Mouse (Mus musculus): ENCODE results near the gene Cnbp. TPM values are rescaled to one million over a fixed set of nuclear protein-coding genes. Genes with fewer than 3 reads are reported as not detected.
A peak's percentile ranks its signal among the peaks of the same experiment; 100 is the strongest.

Gene Cnbp
- polyA plus RNA-seq (2015; fragmentation: Nextera tagmentation; extraction: Ambion mirVana), result 533 and 548 TPM in 2 replicates

DNA sequence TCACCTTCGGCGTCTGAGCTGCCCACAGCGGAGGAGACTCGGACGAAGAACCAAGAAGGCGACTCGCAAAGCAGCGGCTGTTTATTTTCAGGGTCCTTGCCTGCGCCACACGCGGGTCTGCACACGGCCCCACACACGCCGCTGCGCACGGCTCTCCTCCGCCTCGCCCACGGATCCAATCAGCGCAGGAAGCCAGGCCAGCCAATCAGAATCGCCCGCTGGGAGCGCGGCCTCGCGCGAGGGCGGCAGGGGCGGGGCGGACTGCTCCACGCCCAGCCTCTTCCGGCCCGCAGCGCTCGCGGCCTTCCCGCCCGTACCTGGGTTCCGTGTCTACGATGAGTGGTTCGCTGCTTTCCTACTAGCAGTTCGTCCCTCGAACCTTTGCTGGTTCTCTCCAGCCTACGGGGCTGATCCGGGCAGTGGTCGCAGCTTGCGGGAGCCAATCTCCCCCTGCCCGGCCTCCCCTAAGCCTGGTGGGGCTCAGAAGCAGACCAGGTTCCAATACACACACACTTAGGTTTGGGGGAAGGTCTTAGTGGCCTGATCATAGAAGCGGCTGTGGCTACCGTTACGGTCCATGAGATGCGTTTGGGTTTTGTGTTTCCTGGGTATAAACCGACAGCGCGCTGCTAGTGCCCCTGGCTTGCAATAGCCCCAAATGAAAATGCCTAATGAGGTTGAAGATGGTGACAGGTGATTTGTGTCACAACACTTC, at the start of gene Cnbp:
Gene Cnbp (minus strand): TSS at position 207 of the 715 bp plus-strand sequence.
- peak within 1 kb of the TSS; percentile 98 for H3K9ac ChIP-seq (ENCODE audit: low read depth, low read length)
- H3K4me3 ChIP-seq (ENCODE audit: low read length), result peak within 1 kb of the TSS; percentile 65
- WGBS, result under 1% methylated on average over 55 of the region's 55 CpGs
- no peaks in the 10 kb centered on the region for H3K9me3 ChIP-seq (ENCODE audit: control insufficient read depth, low read length)
- H3K4me1 ChIP-seq (ENCODE audit: control insufficient read depth, insufficient read depth, low read depth, low read length), result peaks cover 26% of the 10 kb centered on the region
- peak within 1 kb of the TSS; percentile 85 for H3K27ac ChIP-seq (ENCODE audit: low read depth, low read length)
- peak within 1 kb of the TSS; percentile 93 for H3K4me2 ChIP-seq (ENCODE audit: low read length)
- peak; percentile 99 for ATAC-seq
- no peaks in the 10 kb centered on the region for H3K27me3 ChIP-seq (replicated peaks; ENCODE audit: control insufficient read depth, insufficient read depth, low read length)
- no peaks in the 10 kb centered on the region for H3K36me3 ChIP-seq (ENCODE audit: control insufficient read depth, insufficient read depth, low read length)

- 93% methylated on average over 10 of the region's 10 CpGs for WGBS
- no peaks in the 10 kb centered on the region for H3K9me3 ChIP-seq (ENCODE audit: control insufficient read depth, low read length)
- no peak overlapping the region for H3K4me2 ChIP-seq (ENCODE audit: low read length)
- H3K9ac ChIP-seq (ENCODE audit: low read depth, low read length), result no peak overlapping the region
- no peak for ATAC-seq
- H3K4me1 ChIP-seq (ENCODE audit: control insufficient read depth, insufficient read depth, low read depth, low read length), result no peaks in the 10 kb centered on the region
- no peak overlapping the region for H3K27ac ChIP-seq (ENCODE audit: low read depth, low read length)
- no peak overlapping the region for H3K4me3 ChIP-seq (ENCODE audit: low read length)
- no peaks in the 10 kb centered on the region for H3K27me3 ChIP-seq (replicated peaks; ENCODE audit: control insufficient read depth, insufficient read depth, low read length)
- H3K36me3 ChIP-seq (ENCODE audit: control insufficient read depth, insufficient read depth, low read length), result peaks cover 49% of the 10 kb centered on the region
These were observed 47.1 kb upstream of the Cnbp start for GRCm38 (mm10) chr6:87898028-87898427.

- H3K36me3 ChIP-seq (ENCODE audit: control insufficient read depth, insufficient read depth, low read length), result peaks cover 39% of the 10 kb centered on the region
- WGBS, result 71% methylated on average over 7 of the region's 7 CpGs
- H3K4me3 ChIP-seq (ENCODE audit: low read length), result no peak overlapping the region
- H3K4me1 ChIP-seq (ENCODE audit: control insufficient read depth, insufficient read depth, low read depth, low read length), result peaks cover 1% of the 10 kb centered on the region
- no peaks in the 10 kb centered on the region for H3K9me3 ChIP-seq (ENCODE audit: control insufficient read depth, low read length)
- peak; percentile 48; the same call in 1 of the 2 replicates for ATAC-seq
- H3K27ac ChIP-seq (ENCODE audit: low read depth, low read length), result no peak overlapping the region
- H3K27me3 ChIP-seq (replicated peaks; ENCODE audit: control insufficient read depth, insufficient read depth, low read length), result no peaks in the 10 kb centered on the region
- H3K9ac ChIP-seq (ENCODE audit: low read depth, low read length), result no peak overlapping the region
- H3K4me2 ChIP-seq (ENCODE audit: low read length), result no peak overlapping the region
These were observed 43.0 kb upstream of the Cnbp start for GRCm38 (mm10) chr6:87893931-87894330.

DNA sequence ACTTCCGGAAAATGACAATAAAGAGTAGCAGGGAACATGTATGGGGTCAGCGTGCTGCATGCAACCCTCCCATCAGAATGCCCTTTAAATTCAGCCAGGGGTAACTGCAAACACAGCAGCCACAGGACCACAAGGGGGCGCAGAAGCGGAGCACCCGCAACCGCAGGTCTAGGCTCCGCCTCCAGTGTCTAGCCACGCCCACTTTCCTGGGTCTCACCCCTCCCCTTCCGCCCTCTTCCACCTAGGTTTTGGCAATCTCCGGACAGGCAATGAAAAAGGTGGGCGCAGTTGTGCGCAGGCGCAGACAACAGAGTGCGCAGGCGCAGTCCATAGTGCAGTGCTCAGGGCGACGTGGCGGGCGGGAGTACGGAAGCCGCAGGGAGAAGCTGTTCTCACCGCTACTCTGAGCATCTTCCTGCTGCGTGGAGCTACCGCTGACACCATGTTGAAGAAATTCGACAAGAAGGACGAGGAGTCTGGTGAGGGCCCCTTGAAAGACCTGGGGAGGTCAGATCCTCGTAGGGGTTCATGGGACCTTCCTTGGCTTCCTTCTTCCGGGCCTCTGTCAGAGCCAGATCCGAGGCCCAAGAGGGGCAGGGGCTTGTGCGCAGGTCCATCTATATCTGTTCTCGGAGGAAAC, 36.8 kb upstream of the Cnbp start, which contains the start of gene Copg1:
Gene Copg1 (plus strand): TSS at position 221 of the 640 bp plus-strand sequence.
- ATAC-seq, result peak; percentile 96
- WGBS, result under 1% methylated on average over 31 of the region's 31 CpGs

GRCm38 (mm10) chr6:87886721-87887120, 35.8 kb upstream of the Cnbp start:
- H3K9ac ChIP-seq (ENCODE audit: low read depth, low read length), result no peak overlapping the region
- H3K4me1 ChIP-seq (ENCODE audit: control insufficient read depth, insufficient read depth, low read depth, low read length), result peaks cover 10% of the 10 kb centered on the region
- WGBS, result 89% methylated on average over 1 of the region's 1 CpGs
- no peak for ATAC-seq
- H3K27ac ChIP-seq (ENCODE audit: low read depth, low read length), result no peak overlapping the region
- no peaks in the 10 kb centered on the region for H3K27me3 ChIP-seq (replicated peaks; ENCODE audit: control insufficient read depth, insufficient read depth, low read length)
- H3K4me3 ChIP-seq (ENCODE audit: low read length), result no peak overlapping the region
- no peaks in the 10 kb centered on the region for H3K9me3 ChIP-seq (ENCODE audit: control insufficient read depth, low read length)
- peaks cover 12% of the 10 kb centered on the region for H3K36me3 ChIP-seq (ENCODE audit: control insufficient read depth, insufficient read depth, low read length)
- no peak overlapping the region for H3K4me2 ChIP-seq (ENCODE audit: low read length)

More for the DNA sequence above, 36.8 kb upstream of the Cnbp start, which contains the start of gene Copg1:
- peak within 1 kb of the TSS; percentile 68 for H3K9ac ChIP-seq (ENCODE audit: low read depth, low read length)
- peak within 1 kb of the TSS; percentile 82 for H3K4me2 ChIP-seq (ENCODE audit: low read length)
- H3K27ac ChIP-seq (ENCODE audit: low read depth, low read length), result peak within 1 kb of the TSS; percentile 63
- no peaks in the 10 kb centered on the region for H3K27me3 ChIP-seq (replicated peaks; ENCODE audit: control insufficient read depth, insufficient read depth, low read length)
- no peaks in the 10 kb centered on the region for H3K9me3 ChIP-seq (ENCODE audit: control insufficient read depth, low read length)
- H3K4me3 ChIP-seq (ENCODE audit: low read length), result peak within 1 kb of the TSS; percentile 79
- H3K4me1 ChIP-seq (ENCODE audit: control insufficient read depth, insufficient read depth, low read depth, low read length), result peaks cover 10% of the 10 kb centered on the region
- H3K36me3 ChIP-seq (ENCODE audit: control insufficient read depth, insufficient read depth, low read length), result peaks cover 14% of the 10 kb centered on the region

GRCm38 (mm10) chr6:87882816-87883215, 31.9 kb upstream of the Cnbp start:
- WGBS, result 44% methylated on average over 4 of the region's 4 CpGs
- no peak overlapping the region for H3K27ac ChIP-seq (ENCODE audit: low read depth, low read length)
- H3K9me3 ChIP-seq (ENCODE audit: control insufficient read depth, low read length), result no peaks in the 10 kb centered on the region
- no peak overlapping the region for H3K4me3 ChIP-seq (ENCODE audit: low read length)
- H3K36me3 ChIP-seq (ENCODE audit: control insufficient read depth, insufficient read depth, low read length), result no peaks in the 10 kb centered on the region
- H3K27me3 ChIP-seq (replicated peaks; ENCODE audit: control insufficient read depth, insufficient read depth, low read length), result no peaks in the 10 kb centered on the region
- peak; percentile 31; the same call in 1 of the 2 replicates for ATAC-seq
- H3K9ac ChIP-seq (ENCODE audit: low read depth, low read length), result no peak overlapping the region
- H3K4me2 ChIP-seq (ENCODE audit: low read length), result no peak overlapping the region
- peaks cover 3% of the 10 kb centered on the region for H3K4me1 ChIP-seq (ENCODE audit: control insufficient read depth, insufficient read depth, low read depth, low read length)

DNA sequence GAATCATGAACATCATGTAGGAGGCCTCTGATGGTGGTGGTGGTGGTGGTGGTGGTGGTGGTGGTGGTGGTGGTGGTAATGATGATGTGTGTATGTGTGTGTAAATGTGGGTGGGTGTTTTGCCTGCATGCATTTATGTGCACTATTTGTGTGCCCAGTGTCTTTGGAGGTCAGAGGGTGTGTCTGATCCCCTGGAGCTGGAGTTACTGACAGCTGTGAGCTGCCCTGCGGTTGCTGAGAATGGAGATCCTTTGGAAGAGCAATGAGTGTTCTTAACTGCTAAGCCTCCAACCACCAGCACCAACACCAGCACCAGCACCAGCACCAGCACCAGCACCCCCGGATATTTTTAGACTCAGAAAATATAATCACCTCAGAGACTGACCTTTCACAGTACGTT, 31.3 kb upstream of the Cnbp start:
- H3K4me2 ChIP-seq (ENCODE audit: low read length), result no peak overlapping the region
- 88% methylated on average over 3 of the region's 3 CpGs for WGBS

GRCm38 (mm10) chr6:87879628-87880027, 28.7 kb upstream of the Cnbp start:
- no peak overlapping the region for H3K27ac ChIP-seq (ENCODE audit: low read depth, low read length)
- H3K4me1 ChIP-seq (ENCODE audit: control insufficient read depth, insufficient read depth, low read depth, low read length), result no peaks in the 10 kb centered on the region
- no peaks in the 10 kb centered on the region for H3K27me3 ChIP-seq (replicated peaks; ENCODE audit: control insufficient read depth, insufficient read depth, low read length)
- H3K9me3 ChIP-seq (ENCODE audit: control insufficient read depth, low read length), result no peaks in the 10 kb centered on the region
- no peak overlapping the region for H3K4me2 ChIP-seq (ENCODE audit: low read length)
- H3K4me3 ChIP-seq (ENCODE audit: low read length), result no peak overlapping the region
- H3K9ac ChIP-seq (ENCODE audit: low read depth, low read length), result no peak overlapping the region
- WGBS, result 72% methylated on average over 3 of the region's 3 CpGs
- no peak for ATAC-seq
- no peaks in the 10 kb centered on the region for H3K36me3 ChIP-seq (ENCODE audit: control insufficient read depth, insufficient read depth, low read length)

More for the DNA sequence above, 31.3 kb upstream of the Cnbp start:
- ATAC-seq, result no peak
- no peak overlapping the region for H3K4me3 ChIP-seq (ENCODE audit: low read length)
- H3K9ac ChIP-seq (ENCODE audit: low read depth, low read length), result no peak overlapping the region
- H3K27ac ChIP-seq (ENCODE audit: low read depth, low read length), result no peak overlapping the region
- H3K4me1 ChIP-seq (ENCODE audit: control insufficient read depth, insufficient read depth, low read depth, low read length), result peaks cover under 1% of the 10 kb centered on the region
- no peaks in the 10 kb centered on the region for H3K27me3 ChIP-seq (replicated peaks; ENCODE audit: control insufficient read depth, insufficient read depth, low read length)
- no peaks in the 10 kb centered on the region for H3K36me3 ChIP-seq (ENCODE audit: control insufficient read depth, insufficient read depth, low read length)
- H3K9me3 ChIP-seq (ENCODE audit: control insufficient read depth, low read length), result no peaks in the 10 kb centered on the region

GRCm38 (mm10) chr6:87879010-87879409, 28.1 kb upstream of the Cnbp start:
- H3K9ac ChIP-seq (ENCODE audit: low read depth, low read length), result no peak overlapping the region
- no peaks in the 10 kb centered on the region for H3K9me3 ChIP-seq (ENCODE audit: control insufficient read depth, low read length)
- H3K27ac ChIP-seq (ENCODE audit: low read depth, low read length), result no peak overlapping the region
- H3K27me3 ChIP-seq (replicated peaks; ENCODE audit: control insufficient read depth, insufficient read depth, low read length), result no peaks in the 10 kb centered on the region
- ATAC-seq, result no peak
- no peak overlapping the region for H3K4me3 ChIP-seq (ENCODE audit: low read length)
- H3K36me3 ChIP-seq (ENCODE audit: control insufficient read depth, insufficient read depth, low read length), result no peaks in the 10 kb centered on the region
- H3K4me2 ChIP-seq (ENCODE audit: low read length), result no peak overlapping the region
- H3K4me1 ChIP-seq (ENCODE audit: control insufficient read depth, insufficient read depth, low read depth, low read length), result no peaks in the 10 kb centered on the region
- WGBS, result 58% methylated on average over 4 of the region's 4 CpGs

Data from hindbrain, embryonic 16.5 days (tissue).